Mouse (Mus musculus) megakaryocyte-erythroid progenitor cell, adult 5 weeks (primary cell): Measurements from ENCODE around the gene Wdr47. TPM values are rescaled to one million over a fixed set of nuclear protein-coding genes. Genes with fewer than 3 reads are reported as not detected.

Source experiments
- polyA plus RNA-seq: library from polyadenylated mRNA; stranded (reverse); fragments of >175 nt; gene quantifications from 2 replicates; pipeline ENCODE4 v1.2.3, GENCODE M21; 2012

Wdr47 gene
- 0.76 and 1.7 TPM in 2 replicates for polyA plus RNA-seq

GRCm38 (mm10) chr3:108590786-108591529, at the start of gene Wdr47:
TSS of gene Wdr47 (plus strand) at chr3:108591279.

GRCm38 (mm10) chr3:108562133-108562730, 28.8 kb upstream of the Wdr47 start, which contains the start of gene Tmem167b:
TSS of gene Tmem167b (minus strand) at chr3:108562466.

DNA sequence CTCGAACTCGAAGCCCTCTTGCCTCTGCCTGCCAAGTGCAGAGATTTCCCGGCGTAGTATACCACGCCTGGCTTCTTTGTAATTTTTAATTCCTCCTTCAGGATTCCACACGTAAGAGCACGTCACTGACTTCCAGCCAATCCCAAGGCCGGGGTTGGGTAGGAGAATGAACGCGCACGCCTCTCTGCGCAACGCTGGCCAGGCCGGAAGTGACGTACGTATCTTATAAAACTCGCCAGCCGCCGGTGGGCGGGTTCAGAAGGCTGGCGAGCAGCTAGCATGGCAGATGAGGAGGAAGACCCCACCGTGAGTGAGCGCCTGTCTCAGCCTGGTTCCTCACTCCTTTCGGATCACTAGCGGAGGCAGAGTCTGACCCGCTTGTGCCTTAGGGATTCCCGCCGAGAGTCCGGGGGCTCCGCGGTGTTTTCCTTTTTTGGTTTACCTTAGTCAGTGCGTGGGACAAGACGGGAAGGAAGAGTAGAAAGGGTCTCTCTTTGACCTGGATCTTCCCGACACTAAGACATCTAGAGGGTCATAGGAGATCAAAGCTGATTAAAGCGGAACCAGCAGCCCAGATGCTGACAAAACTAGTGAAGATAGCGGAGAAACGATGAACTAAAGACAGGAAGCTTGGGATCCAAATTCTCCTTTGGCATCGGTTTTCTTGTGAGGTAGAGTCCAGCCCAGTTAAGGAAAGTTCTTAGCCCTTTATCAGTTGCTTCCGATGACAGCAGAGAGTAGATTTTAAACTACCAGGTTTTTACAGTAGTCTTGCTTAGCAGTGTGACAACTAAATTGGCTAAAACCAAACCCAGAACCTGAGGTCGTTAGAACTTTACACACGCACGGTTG, 19.4 kb upstream of the Wdr47 start, which contains the start of gene Taf13:
Taf13 (plus strand) TSS at position 256 of the 852 bp plus-strand sequence.

DNA sequence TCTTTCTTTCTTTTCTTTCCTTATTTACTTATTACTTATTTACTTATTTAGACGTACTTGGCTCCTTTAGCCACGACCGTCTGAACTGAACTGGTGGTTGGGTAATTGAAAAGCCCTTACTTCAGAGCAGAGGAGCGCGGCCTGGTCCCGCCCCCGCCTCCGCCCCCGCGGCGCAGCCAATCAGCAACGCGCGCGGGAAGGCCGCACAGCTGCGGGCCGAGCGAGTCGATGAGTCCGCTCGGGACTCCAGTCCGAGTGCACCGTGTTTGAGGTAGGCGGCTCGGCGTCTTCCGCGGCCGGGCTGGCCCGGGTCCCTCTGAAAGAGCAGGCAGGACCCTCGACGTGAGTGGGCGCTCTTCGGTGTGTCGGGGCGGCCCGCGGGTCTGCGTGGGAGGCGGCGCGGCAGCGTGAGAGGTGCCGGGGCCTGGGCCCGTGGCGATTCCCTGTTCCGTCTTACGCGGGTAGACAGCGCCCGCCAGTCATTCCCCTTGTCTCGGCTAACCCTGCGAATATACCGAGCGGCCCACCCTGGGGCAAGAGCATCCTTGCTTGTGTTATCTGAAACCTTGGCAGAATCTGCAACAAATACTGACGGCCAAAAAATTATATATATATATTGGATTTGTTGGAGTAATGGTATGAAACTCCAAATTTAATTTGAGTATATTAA, 62.8 kb downstream of the Wdr47 start, which contains the start of gene Clcc1:
Clcc1 (plus strand) TSS at position 204 of the 670 bp plus-strand sequence.

Other genes starting within 250 kb of the Wdr47 start
- not detected in 2 replicates for gene Mybphl, start 226.4 kb upstream of the Wdr47 start, polyA plus RNA-seq
- gene Psrc1, start 207.4 kb upstream of the Wdr47 start, polyA plus RNA-seq: 21.2 and 22.0 TPM in 2 replicates
- gene Celsr2, start 175.7 kb upstream of the Wdr47 start, polyA plus RNA-seq: 6.3 and 9.8 TPM in 2 replicates
- 70.3 and 84.5 TPM in 2 replicates for gene Sars, start 146.1 kb upstream of the Wdr47 start, polyA plus RNA-seq
- gene 1700013F07Rik, start 57.1 kb upstream of the Wdr47 start, polyA plus RNA-seq: not detected in 2 replicates
- 0.05 and 0.21 TPM in 2 replicates for gene 5330417C22Rik, start 54.7 kb upstream of the Wdr47 start, polyA plus RNA-seq
- 2.5 and 2.6 TPM in 2 replicates for gene Tmem167b, start 28.8 kb upstream of the Wdr47 start, polyA plus RNA-seq
- 0.65 and 0.69 TPM in 2 replicates for gene Taf13, start 19.6 kb upstream of the Wdr47 start, polyA plus RNA-seq
- gene Clcc1, start 62.6 kb downstream of the Wdr47 start, polyA plus RNA-seq: 21.1 and 22.5 TPM in 2 replicates
- gene Gpsm2, start 131.0 kb downstream of the Wdr47 start, polyA plus RNA-seq: 2.1 and 3.5 TPM in 2 replicates
- gene Aknad1, start 148.4 kb downstream of the Wdr47 start, polyA plus RNA-seq: 0.04 TPM in 1 of 2 replicates, not detected in the other
- gene Stxbp3, start 249.2 kb downstream of the Wdr47 start, polyA plus RNA-seq: 16.7 and 24.2 TPM in 2 replicates